Mouse (Mus musculus) activated CD4-positive, CD25-positive, alpha-beta regulatory T cell (primary cell): Measurements from ENCODE around the gene Cdkn2d. TPM values are rescaled to one million over a fixed set of nuclear protein-coding genes. Genes with fewer than 3 reads are reported as not detected.

Experiments used
- polyA plus RNA-seq, 2 experiments: library from polyadenylated mRNA; unstranded; fragments of 100-300 nt; shearing (Covaris generic); gene quantifications; one replicate each; pipeline ENCODE4 v1.2.1; 2017

Gene Cdkn2d
- 100 to 1,000 TPM; 105 to 242 TPM for polyA plus RNA-seq

GRCm38 (mm10) chr9:21291022-21291787, at the start of gene Cdkn2d:
Cdkn2d (minus strand) TSS chr9:21291407.

DNA sequence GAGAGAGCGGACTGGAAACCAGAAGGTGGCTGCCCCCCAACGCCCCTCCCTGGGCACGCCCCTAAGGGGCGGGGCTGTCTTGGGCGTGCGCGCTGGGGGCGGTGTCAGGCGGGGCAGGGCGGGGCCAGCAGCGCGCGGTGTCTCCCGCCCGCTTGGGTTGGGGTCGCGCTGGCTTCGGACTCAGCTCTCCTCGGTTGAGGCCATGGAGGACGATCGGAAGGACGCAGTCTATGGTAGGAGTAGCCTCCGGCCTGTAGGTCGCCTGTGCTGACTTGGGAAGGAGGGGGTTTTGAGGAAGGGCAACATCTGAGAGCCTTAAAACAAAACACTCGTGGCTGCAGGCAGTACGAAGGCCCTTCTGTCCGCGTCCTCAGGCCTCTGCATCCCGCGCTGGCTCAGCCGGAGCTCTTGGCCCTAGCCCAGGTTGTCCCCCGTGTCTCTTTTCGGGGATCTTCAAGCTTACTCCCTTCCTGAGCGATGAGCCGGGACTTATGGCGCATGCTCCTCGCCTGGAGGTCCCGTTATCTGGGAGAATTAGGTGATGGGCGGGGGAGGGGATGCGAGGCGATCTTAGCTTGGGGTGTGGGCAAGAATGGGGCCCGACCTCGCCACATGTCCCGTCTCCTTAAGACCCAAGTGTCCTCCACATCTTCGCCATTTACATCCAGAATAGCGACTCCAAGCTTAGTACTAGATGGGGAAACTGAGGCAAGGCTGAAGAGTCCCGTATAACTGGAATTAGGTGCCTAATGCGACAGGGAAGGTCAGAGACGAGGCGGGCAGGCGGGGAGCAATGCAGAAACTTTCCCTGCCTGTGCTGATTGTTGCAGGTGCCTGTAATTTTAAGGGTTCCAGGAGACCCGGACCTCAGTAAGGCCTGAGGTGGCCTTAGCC, 29.7 kb upstream of the Cdkn2d start, which contains the start of gene Slc44a2:
TSS of gene Slc44a2 (plus strand) at position 80 of the 894 bp plus-strand sequence.

GRCm38 (mm10) chr9:21312134-21312533, 20.9 kb upstream of the Cdkn2d start, which contains the start of gene Ap1m2:
Ap1m2 (minus strand) TSS chr9:21312337.

GRCm38 (mm10) chr9:21287571-21288402, 3.4 kb downstream of the Cdkn2d start, which contains the start of gene Kri1:
Kri1 (minus strand) TSS chr9:21287969.

GRCm38 (mm10) chr9:21265000-21265561, 26.1 kb downstream of the Cdkn2d start, which contains the start of gene Atg4d:
Atg4d (plus strand) TSS chr9:21265293.

GRCm38 (mm10) chr9:21248326-21248725, 42.9 kb downstream of the Cdkn2d start, which contains the start of gene S1pr5:
S1pr5 (minus strand) TSS chr9:21248443.

GRCm38 (mm10) chr9:21238733-21239464, 52.3 kb downstream of the Cdkn2d start, which contains the start of gene Keap1:
Keap1 (minus strand) TSS chr9:21239361.

Other genes with a start within 250 kb of the Cdkn2d start
- under 1 TPM in 1 of 2 experiments, not detected in 1; 0.47 TPM for gene Zglp1, start 224.3 kb downstream of the Cdkn2d start, polyA plus RNA-seq
- gene Gm49373, start 218.3 kb downstream of the Cdkn2d start, polyA plus RNA-seq, result under 1 TPM; 0.21 to 0.48 TPM
- 10 to 100 TPM; 22.0 to 35.0 TPM for gene Fdx1l, start 217.8 kb downstream of the Cdkn2d start, polyA plus RNA-seq
- gene Gm38431, start 199.4 kb downstream of the Cdkn2d start, polyA plus RNA-seq, result 1 to 10 TPM in 1 of 2 experiments, under 1 TPM in 1; 0.77 to 2.0 TPM
- gene Raver1, start 199.4 kb downstream of the Cdkn2d start, polyA plus RNA-seq, result 10 to 100 TPM; 53.8 to 73.2 TPM
- 10 to 100 TPM; 38.3 to 73.3 TPM for gene Tyk2, start 160.2 kb downstream of the Cdkn2d start, polyA plus RNA-seq
- 100 to 1,000 TPM; 257 to 310 TPM for gene Cdc37, start 141.4 kb downstream of the Cdkn2d start, polyA plus RNA-seq
- 1 to 10 TPM in 1 of 2 experiments, under 1 TPM in 1; 0.45 to 3.7 TPM for gene Pde4a, start 125.7 kb downstream of the Cdkn2d start, polyA plus RNA-seq
- gene Keap1, start 52.0 kb downstream of the Cdkn2d start, polyA plus RNA-seq, result 10 to 100 TPM; 51.6 to 55.5 TPM
- gene S1pr5, start 43.0 kb downstream of the Cdkn2d start, polyA plus RNA-seq, result under 1 TPM in 1 of 2 experiments, not detected in 1; 0.06 TPM
- gene Atg4d, start 26.1 kb downstream of the Cdkn2d start, polyA plus RNA-seq, result 10 to 100 TPM; 52.8 to 60.8 TPM
- 10 to 100 TPM; 19.0 to 38.8 TPM for gene Kri1, start 3.4 kb downstream of the Cdkn2d start, polyA plus RNA-seq
- gene Ap1m2, start 20.9 kb upstream of the Cdkn2d start, polyA plus RNA-seq, result 1 to 10 TPM; 1.9 to 2.8 TPM
- 100 to 1,000 TPM; 328 to 350 TPM for gene Slc44a2, start 29.3 kb upstream of the Cdkn2d start, polyA plus RNA-seq
- gene Ilf3, start 76.5 kb upstream of the Cdkn2d start, polyA plus RNA-seq, result 10 to 100 TPM; 41.5 to 42.0 TPM
- 10 to 100 TPM; 26.3 to 54.9 TPM for gene Qtrt1, start 120.4 kb upstream of the Cdkn2d start, polyA plus RNA-seq
- gene Dnm2, start 133.5 kb upstream of the Cdkn2d start, polyA plus RNA-seq, result 100 to 1,000 TPM; 192 to 223 TPM
- 1 to 10 TPM; 2.8 to 4.7 TPM for gene Tmed1, start 218.8 kb upstream of the Cdkn2d start, polyA plus RNA-seq
- gene AB124611, start 234.8 kb upstream of the Cdkn2d start, polyA plus RNA-seq, result 10 to 100 TPM; 24.6 to 59.7 TPM